Mouse (Mus musculus) cerebellum, adult 2 months (tissue): ENCODE data around the gene Ppp2ca. TPM values are rescaled to one million over a fixed set of nuclear protein-coding genes. Genes with fewer than 3 reads are reported as not detected.

Experiments
- DNase-seq, 2 experiments: peaks; one replicate each; pipeline ENCODE4 v3.0.0; 2021
- H3K27ac ChIP-seq: fragments of 200-500 bp; 2 replicates; pipeline ENCODE4 v1.5.1; 2012; ENCODE audit warnings: low read length, control low read depth, inconsistent platforms; ENCODE audit not compliant: insufficient read depth
- H3K27me3 ChIP-seq: fragments of 200-500 bp; 2 replicates; pipeline ENCODE4 v1.6.1; 2012; ENCODE audit warnings: inconsistent platforms, mild to moderate bottlenecking, low read length, moderate library complexity; ENCODE audit not compliant: control insufficient read depth, insufficient read depth
- H3K4me1 ChIP-seq: fragments of 200-500 bp; 2 replicates; pipeline ENCODE4 v1.6.1; 2011; ENCODE audit warnings: low read length; ENCODE audit not compliant: control insufficient read depth, insufficient read depth
- H3K4me3 ChIP-seq: fragments of 200-500 bp; replicated peaks from 2 replicates; pipeline ENCODE3; 2011; ENCODE audit warnings: mild to moderate bottlenecking, low read depth, low read length, control low read depth; ENCODE audit not compliant: insufficient read depth
- CTCF ChIP-seq: fragments of 200-500 bp; IDR thresholded peaks from 2 replicates; pipeline ENCODE4 v1.5.1; 2011; ENCODE audit warnings: low read depth, mild to moderate bottlenecking, control low read depth, low read length, moderate library complexity, borderline replicate concordance; ENCODE audit not compliant: insufficient read depth
- POLR2A ChIP-seq: fragments of 200-500 bp; IDR thresholded peaks from 2 replicates; pipeline ENCODE4 v1.6.1; 2011; ENCODE audit warnings: low read length, control low read depth, borderline replicate concordance; ENCODE audit not compliant: insufficient read depth
- WGBS: fragments of 180-500 bp; shearing (Covaris S2); methylation state at CpG from one replicate; pipeline ENCODE4 v1.1.7; 2018; 5-methylcytosine and 5-hydroxymethylcytosine counted together
- polyA plus RNA-seq: library from polyadenylated mRNA; depleted of rRNA; stranded (reverse); fragments of >200 nt; gene quantifications from 2 replicates; pipeline ENCODE4 v1.2.3, GENCODE M21; 2012

Ppp2ca gene
- polyA plus RNA-seq, 1 experiment = 112 TPM

GRCm38 (mm10) chr11:52099031-52099761 lies 715 bp downstream of the Ppp2ca start:
- H3K27ac ChIP-seq = peak overlapping the region; percentile 83
- WGBS = 0% methylated on average over 70 of the region's 72 CpGs
- H3K27me3 ChIP-seq = no peaks in the 10 kb centered on the region
- TF ChIP-seq POLR2A = no peak
- no peak for TF ChIP-seq CTCF
- peak in 1 of 2 experiments; percentile 66 for DNase-seq
- peak overlapping the region; percentile 72 for H3K4me3 ChIP-seq
- peaks cover 18% of the 10 kb centered on the region; the same call in 1 of the 2 replicates for H3K4me1 ChIP-seq

GRCm38 (mm10) chr11:52099771-52100219 lies 1.3 kb downstream of the Ppp2ca start:
- peak in 1 of 2 experiments; percentile 26 for DNase-seq
- H3K4me1 ChIP-seq = peaks cover 20% of the 10 kb centered on the region; the same call in 1 of the 2 replicates
- WGBS = under 1% methylated on average over 7 of the region's 7 CpGs
- peak overlapping the region; percentile 72 for H3K4me3 ChIP-seq
- TF ChIP-seq CTCF = no peak
- TF ChIP-seq POLR2A = no peak
- no peaks in the 10 kb centered on the region for H3K27me3 ChIP-seq
- H3K27ac ChIP-seq = no peak overlapping the region

GRCm38 (mm10) chr11:52102977-52103376 lies 4.5 kb downstream of the Ppp2ca start:
- H3K4me3 ChIP-seq = no peak overlapping the region
- no peak overlapping the region for H3K27ac ChIP-seq
- H3K27me3 ChIP-seq = no peaks in the 10 kb centered on the region
- WGBS = 38% methylated on average over 4 of the region's 4 CpGs
- peaks cover 13% of the 10 kb centered on the region; the same call in 1 of the 2 replicates for H3K4me1 ChIP-seq
- no peak for DNase-seq
- TF ChIP-seq CTCF (no peak), POLR2A (no peak)

DNA sequence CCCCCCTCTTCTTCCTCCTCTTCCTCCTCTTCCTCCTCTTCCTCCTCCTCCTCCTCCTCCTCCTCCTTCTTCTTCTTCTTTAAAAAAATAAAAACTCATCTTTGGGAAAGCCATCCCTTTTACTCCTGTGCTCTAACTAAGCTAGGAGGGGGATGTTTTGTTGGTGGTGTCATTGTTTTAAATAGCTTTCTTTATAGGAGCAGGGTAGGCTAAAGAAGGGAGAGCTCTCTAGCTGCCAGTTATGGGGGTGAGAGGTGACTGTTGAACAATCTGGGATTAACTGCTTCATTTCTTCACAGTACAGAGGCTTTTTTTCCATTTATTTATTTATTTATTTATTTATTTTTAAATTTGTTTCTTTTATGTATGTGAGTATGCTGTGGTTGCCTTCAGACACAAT lies 7.0 kb downstream of the Ppp2ca start:
- no peak for TF ChIP-seq POLR2A
- no peak for TF ChIP-seq CTCF
- no peak overlapping the region for H3K27ac ChIP-seq
- no peak for DNase-seq
- H3K4me1 ChIP-seq = peaks cover 14% of the 10 kb centered on the region; the same call in 1 of the 2 replicates
- H3K4me3 ChIP-seq = no peak overlapping the region
- H3K27me3 ChIP-seq = no peaks in the 10 kb centered on the region

DNA sequence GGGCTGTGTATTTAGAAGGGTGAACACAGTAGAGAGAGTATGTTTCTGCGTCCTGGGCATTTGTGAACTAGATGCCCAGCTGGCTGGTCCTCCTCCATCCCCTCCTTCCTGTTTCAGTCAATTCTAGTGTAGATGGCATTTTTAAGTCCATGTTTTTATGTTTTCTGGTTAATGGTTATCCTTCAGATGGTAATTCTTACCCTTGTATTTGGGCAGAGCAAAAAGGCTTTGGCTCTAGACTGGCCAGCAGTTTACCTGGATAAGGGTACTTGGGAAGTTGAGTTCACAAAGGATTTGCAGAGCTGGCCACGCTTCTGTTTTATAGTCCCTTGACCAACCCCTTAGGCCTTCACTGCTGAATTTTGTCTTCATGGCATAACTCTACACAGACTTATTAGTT lies 7.6 kb downstream of the Ppp2ca start:
- 22% methylated on average over 2 of the region's 2 CpGs for WGBS
- Histone ChIP-seq H3K4me3 (no peak overlapping the region), H3K27me3 (no peaks in the 10 kb centered on the region)

DNA sequence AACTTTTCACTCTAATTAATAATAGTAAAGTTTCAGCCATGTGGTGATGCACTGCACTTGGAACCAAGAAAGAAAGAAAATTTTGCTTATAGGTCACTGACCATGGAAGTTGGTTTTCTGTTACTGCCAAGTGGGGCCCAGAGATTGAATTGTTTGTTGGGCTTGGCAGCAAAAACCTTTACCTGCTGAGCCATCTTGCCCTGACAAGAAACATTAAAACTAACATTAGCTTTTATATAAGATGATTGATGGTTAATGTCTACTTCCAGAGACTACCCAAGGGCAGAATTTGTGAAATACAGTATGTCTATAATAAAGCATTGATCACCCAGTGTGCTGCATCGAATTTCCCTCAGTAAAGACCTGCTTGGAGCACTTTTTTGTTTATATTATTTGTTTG lies 8.0 kb downstream of the Ppp2ca start:
- H3K27me3 ChIP-seq = no peaks in the 10 kb centered on the region
- peaks cover 10% of the 10 kb centered on the region; the same call in 1 of the 2 replicates for H3K4me1 ChIP-seq
- no peak overlapping the region for H3K27ac ChIP-seq
- no peak for TF ChIP-seq POLR2A
- no peak for TF ChIP-seq CTCF
- WGBS = 77% methylated on average over 1 of the region's 1 CpGs
- H3K4me3 ChIP-seq = no peak overlapping the region
- no peak for DNase-seq

More for the DNA sequence above, 7.6 kb downstream of the Ppp2ca start:
- H3K4me1 ChIP-seq = peaks cover 14% of the 10 kb centered on the region; the same call in 1 of the 2 replicates
- TF ChIP-seq CTCF (no peak), POLR2A (no peak)
- no peak overlapping the region for H3K27ac ChIP-seq
- DNase-seq = no peak

- Histone ChIP-seq H3K27ac (peak overlapping the region; percentile 54; the same call in 1 of the 2 replicates), H3K4me3 (no peak overlapping the region), H3K4me1 (peaks cover 9% of the 10 kb centered on the region; the same call in 1 of the 2 replicates), H3K27me3 (no peaks in the 10 kb centered on the region)
- TF ChIP-seq POLR2A (no peak), CTCF (no peak)
- WGBS = 43% methylated on average over 5 of the region's 5 CpGs
- peak; percentile 35 to 60 for DNase-seq
These were observed 10.3 kb downstream of the Ppp2ca start for GRCm38 (mm10) chr11:52108796-52109195.

DNA sequence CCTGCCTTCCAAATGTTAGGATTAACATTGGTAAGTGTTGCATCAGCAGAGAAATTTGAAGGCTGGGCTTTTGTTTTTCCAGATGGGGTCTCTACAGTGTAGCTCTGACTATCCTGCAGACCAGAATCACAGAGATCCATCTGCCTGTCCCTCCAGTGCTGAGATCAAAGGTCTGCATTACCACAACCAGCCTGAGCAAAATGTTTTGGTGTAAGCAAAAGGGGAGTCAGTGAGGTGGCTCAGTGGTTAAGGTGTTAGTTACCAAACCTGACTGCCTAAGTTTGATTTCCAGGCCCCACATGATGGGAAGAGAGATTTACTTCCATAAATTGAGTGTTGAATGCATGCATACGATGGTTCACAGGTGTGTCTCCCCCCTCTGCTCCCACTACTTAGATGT lies 10.9 kb downstream of the Ppp2ca start:
- no peaks in the 10 kb centered on the region for H3K27me3 ChIP-seq
- WGBS = 74% methylated on average over 1 of the region's 1 CpGs
- H3K27ac ChIP-seq = no peak overlapping the region
- no peak for TF ChIP-seq CTCF
- no peak for TF ChIP-seq POLR2A
- H3K4me1 ChIP-seq = peaks cover 7% of the 10 kb centered on the region; the same call in 1 of the 2 replicates
- DNase-seq = no peak
- H3K4me3 ChIP-seq = no peak overlapping the region
